Mouse (Mus musculus): ENCODE measurements around the gene Tmem243.

GRCm38 (mm10) chr5:9102696-9103095 lies 2.2 kb downstream of the Tmem243 start:
- TF ChIP-seq CTCF (IDR thresholded peaks at IDR 0.05; ENCODE audit: borderline replicate concordance, control insufficient read depth, extremely low read depth, insufficient read depth, low read length, poor library complexity) (no peak), POLR2A (IDR thresholded peaks at IDR 0.05; ENCODE audit: control insufficient read depth, extremely low read depth, insufficient read depth, low read length, poor library complexity) (no peak)

Data from thymus, adult 2 months (tissue).